Mouse (Mus musculus) myocyte (in vitro differentiated cells): ENCODE data around the gene E130114P18Rik.

Experiments used
- E2F4 ChIP-seq: IDR thresholded peaks from one replicate; pipeline ENCODE4 v1.6.1; 2011; ENCODE audit warnings: mild to moderate bottlenecking, control low read depth, moderate library complexity; ENCODE audit not compliant: insufficient read depth
- MAX ChIP-seq: IDR thresholded peaks from one replicate; pipeline ENCODE4 v1.6.1; 2011; ENCODE audit warnings: low read depth, mild to moderate bottlenecking, control low read depth
- MYOD1 ChIP-seq, 3 experiments: IDR thresholded peaks; one replicate each; pipeline ENCODE4 v1.6.1; 2011; ENCODE audit warnings: control low read depth in 2 of 3, low read depth in 2 of 3, mild to moderate bottlenecking in 2 of 3, moderate library complexity in 1 of 3; ENCODE audit not compliant: insufficient read length in 2 of 3, control insufficient read depth in 1 of 3
- POLR2A ChIP-seq: IDR thresholded peaks from one replicate; pipeline ENCODE4 v1.6.1; 2011; ENCODE audit warnings: low read depth, mild to moderate bottlenecking, control low read depth, moderate library complexity; ENCODE audit not compliant: insufficient read length
- POLR2AphosphoS2 ChIP-seq: IDR thresholded peaks from one replicate; pipeline ENCODE4 v1.6.1; 2011; ENCODE audit warnings: low read depth, control low read depth; ENCODE audit not compliant: insufficient read length
- USF1 ChIP-seq: IDR thresholded peaks from one replicate; pipeline ENCODE4 v1.6.1; 2011; ENCODE audit warnings: low read depth, mild to moderate bottlenecking, control low read depth, moderate library complexity

- no peak for TF ChIP-seq POLR2A
- no peak for TF ChIP-seq E2F4
- no peak for TF ChIP-seq MAX
- no peak for TF ChIP-seq POLR2AphosphoS2
- no peak for TF ChIP-seq MYOD1 (IDR thresholded peaks at IDR 0.05; ENCODE audit: control insufficient read depth in 1 of 3, insufficient read length in 2 of 3, low read depth in 2 of 3)
- TF ChIP-seq USF1: no peak
These were observed 3.4 kb downstream of the E130114P18Rik start for GRCm38 (mm10) chr4:97774446-97774950.
